Mouse (Mus musculus) spleen, adult 2 months (tissue): Measurements from ENCODE around the gene Zfp119a.

ENCODE experiments used
- CTCF ChIP-seq: fragments of 200-500 bp; IDR thresholded peaks from 2 replicates; pipeline ENCODE4 v1.5.1; 2011; ENCODE audit warnings: mild to moderate bottlenecking, inconsistent platforms; ENCODE audit not compliant: insufficient read depth, insufficient read length, insufficient replicate concordance; ENCODE audit errors: extremely low read depth
- POLR2A ChIP-seq: fragments of 200-500 bp; IDR thresholded peaks from 2 replicates; pipeline ENCODE4 v1.6.1; 2011; ENCODE audit warnings: low read depth, low read length, inconsistent platforms

- no peak for TF ChIP-seq CTCF
- TF ChIP-seq POLR2A: no peak
Observed at GRCm38 (mm10) chr17:55903687-55904086, 25.0 kb upstream of the Zfp119a start.
